Mouse (Mus musculus) embryonic facial prominence, embryonic 12.5 days (tissue): ENCODE results near the gene Sh3d19. TPM values are rescaled to one million over a fixed set of nuclear protein-coding genes. Genes with fewer than 3 reads are reported as not detected.
"Not testable (repeated sequence)": the region's sequence is repeated elsewhere in the genome, so short reads cannot be mapped to it uniquely, and the experiment has no call there.

ENCODE experiments used
- ATAC-seq: fragments of 200-750 bp; cut with Nextera tagmentation; 2 replicates; pipeline ENCODE4 v1.8.0; 2017; ENCODE audit not compliant: insufficient number of reproducible peaks, insufficient read depth, low FRiP score, low TSS enrichment
- H3K27ac ChIP-seq: fragments of 300-500 bp; sonication (generic); 2 replicates; pipeline ENCODE4 v1.5.1; 2016; ENCODE audit warnings: mild to moderate bottlenecking
- H3K27me3 ChIP-seq: fragments of 300-500 bp; sonication (generic); 2 replicates; pipeline ENCODE4 v1.6.1; 2016; ENCODE audit warnings: mild to moderate bottlenecking, moderate library complexity
- H3K36me3 ChIP-seq: fragments of 300-500 bp; sonication (generic); 2 replicates; pipeline ENCODE4 v1.6.1; 2016; ENCODE audit warnings: mild to moderate bottlenecking
- H3K4me1 ChIP-seq: fragments of 300-500 bp; sonication (generic); 2 replicates; pipeline ENCODE4 v1.6.1; 2016
- H3K4me2 ChIP-seq: fragments of 300-500 bp; sonication (generic); replicated peaks from 2 replicates; pipeline ENCODE4 v1.6.1; 2016; ENCODE audit warnings: mild to moderate bottlenecking, moderate library complexity
- H3K4me3 ChIP-seq: fragments of 300-500 bp; sonication (generic); 2 replicates; pipeline ENCODE4 v1.5.1; 2016; ENCODE audit warnings: mild to moderate bottlenecking
- H3K9ac ChIP-seq: fragments of 300-500 bp; sonication (generic); 2 replicates; pipeline ENCODE4 v1.6.1; 2016; ENCODE audit warnings: mild to moderate bottlenecking, moderate library complexity
- H3K9me3 ChIP-seq: fragments of 300-500 bp; sonication (generic); 2 replicates; pipeline ENCODE4 v1.6.1; 2016; ENCODE audit warnings: mild to moderate bottlenecking, moderate library complexity
- WGBS: fragments of 180-500 bp; shearing (Covaris S2); methylation state at CpG from one replicate; pipeline ENCODE4 v1.1.7; 2016; 5-methylcytosine and 5-hydroxymethylcytosine counted together
- polyA plus RNA-seq: library from polyadenylated mRNA; unstranded; fragments of >200 nt; fragmentation: Nextera tagmentation; extraction: Ambion mirVana; gene quantifications from 2 replicates; pipeline ENCODE4 v1.2.1, GENCODE M21; 2016

Gene Sh3d19
- polyA plus RNA-seq, 1 experiment from 2014 or later = 24.5 TPM

DNA sequence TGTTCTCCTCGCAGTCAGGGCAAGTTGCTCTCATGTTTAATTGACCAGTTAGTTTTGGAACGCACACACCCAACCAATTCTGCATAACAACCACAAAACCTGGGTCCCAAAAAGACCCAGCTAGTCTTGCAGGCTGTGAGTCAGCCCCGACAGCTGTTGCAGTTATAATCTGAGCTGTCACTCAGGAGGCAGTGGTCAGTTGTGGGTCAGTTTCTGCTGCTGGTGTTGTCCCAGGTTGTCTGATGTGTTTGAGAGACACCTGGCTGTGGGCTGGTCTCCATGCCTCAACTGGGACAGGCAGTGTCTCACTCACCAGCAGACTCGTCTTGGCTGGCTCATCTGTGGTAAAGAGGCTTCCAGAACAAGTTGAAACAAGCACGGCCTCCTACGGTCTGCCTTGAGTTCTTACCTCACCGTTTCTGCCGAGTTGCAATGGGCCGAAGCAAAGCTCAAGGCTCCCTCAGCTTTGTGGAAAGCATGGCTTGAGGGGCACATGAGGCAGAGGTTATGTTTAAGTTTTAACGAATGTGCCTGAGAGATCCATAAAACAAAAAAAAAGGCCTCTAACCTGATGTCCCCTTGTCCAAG is 18.1 kb upstream of the Sh3d19 start:
- no peak overlapping the region for H3K9ac ChIP-seq
- no peak overlapping the region for H3K4me2 ChIP-seq
- no peak overlapping the region for H3K27ac ChIP-seq
- WGBS = 82% methylated on average over 10 of the region's 10 CpGs
- H3K4me1 ChIP-seq = no peaks in the 10 kb centered on the region
- ATAC-seq = no peak
- no peak overlapping the region for H3K4me3 ChIP-seq
- no peaks in the 10 kb centered on the region for H3K9me3 ChIP-seq
- no peaks in the 10 kb centered on the region for H3K27me3 ChIP-seq
- H3K36me3 ChIP-seq = no peaks in the 10 kb centered on the region

DNA sequence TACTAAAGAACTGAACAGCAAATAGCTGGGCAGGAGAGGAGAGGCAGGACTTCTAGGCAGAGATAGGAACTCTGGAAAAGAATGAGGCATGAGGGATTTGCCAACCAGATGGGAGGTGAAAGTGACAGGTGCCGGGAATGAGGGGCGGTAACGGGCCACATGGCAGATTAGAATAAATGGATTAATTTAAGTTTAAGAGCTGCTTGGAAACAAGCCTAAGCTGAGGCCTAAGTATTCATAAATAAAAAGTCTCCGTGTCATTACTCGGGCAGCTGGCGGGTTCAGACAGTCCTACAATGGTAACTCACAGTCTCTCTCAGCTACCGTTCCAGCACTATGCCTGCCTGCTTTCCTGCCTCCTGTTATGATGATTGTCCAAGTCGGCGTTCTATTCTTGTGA is 15.6 kb upstream of the Sh3d19 start:
- Histone ChIP-seq H3K9ac (no peak overlapping the region), H3K4me1 (no peaks in the 10 kb centered on the region), H3K36me3 (no peaks in the 10 kb centered on the region), H3K27ac (no peak overlapping the region), H3K27me3 (no peaks in the 10 kb centered on the region), H3K4me3 (no peak overlapping the region), H3K4me2 (no peak overlapping the region), H3K9me3 (no peaks in the 10 kb centered on the region)
- ATAC-seq = no peak
- 96% methylated on average over 9 of the region's 9 CpGs for WGBS

DNA sequence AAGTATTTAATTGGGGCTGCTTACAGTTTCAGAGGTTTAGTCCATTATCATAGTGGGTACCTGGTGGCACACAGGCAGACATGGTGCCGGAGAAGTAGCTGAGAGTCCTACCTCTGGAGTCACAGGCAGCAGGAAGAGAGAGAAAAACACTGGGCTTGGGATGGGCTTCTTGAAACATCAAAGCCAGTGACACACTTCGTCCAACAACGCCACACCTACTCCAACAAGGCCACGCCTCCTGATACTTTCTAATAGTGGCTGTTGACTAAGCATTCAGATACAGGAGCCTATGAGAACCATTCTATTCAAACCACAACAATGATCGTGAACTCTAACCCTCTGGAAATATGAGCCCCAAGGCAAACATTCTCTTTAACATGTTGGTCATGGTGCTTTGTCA is 15.2 kb upstream of the Sh3d19 start:
- H3K9me3 ChIP-seq = no peaks in the 10 kb centered on the region
- no peaks in the 10 kb centered on the region for H3K27me3 ChIP-seq
- H3K4me3 ChIP-seq = no peak overlapping the region
- no peak overlapping the region for H3K9ac ChIP-seq
- no peak overlapping the region for H3K4me2 ChIP-seq
- ATAC-seq = no peak
- WGBS = 83% methylated on average over 5 of the region's 5 CpGs
- no peak overlapping the region for H3K27ac ChIP-seq
- no peaks in the 10 kb centered on the region for H3K36me3 ChIP-seq
- no peaks in the 10 kb centered on the region for H3K4me1 ChIP-seq

GRCm38 (mm10) chr3:85959669-85960068 is 11.2 kb upstream of the Sh3d19 start:
- ATAC-seq = no peak
- no peak overlapping the region for H3K4me2 ChIP-seq
- H3K36me3 ChIP-seq = no peaks in the 10 kb centered on the region
- WGBS = 81% methylated on average over 1 of the region's 1 CpGs
- H3K4me3 ChIP-seq = no peak overlapping the region
- H3K27ac ChIP-seq = no peak overlapping the region
- H3K9me3 ChIP-seq = no peaks in the 10 kb centered on the region
- H3K27me3 ChIP-seq = no peaks in the 10 kb centered on the region
- peaks cover 4% of the 10 kb centered on the region; the same call in 1 of the 2 replicates for H3K4me1 ChIP-seq
- no peak overlapping the region for H3K9ac ChIP-seq

DNA sequence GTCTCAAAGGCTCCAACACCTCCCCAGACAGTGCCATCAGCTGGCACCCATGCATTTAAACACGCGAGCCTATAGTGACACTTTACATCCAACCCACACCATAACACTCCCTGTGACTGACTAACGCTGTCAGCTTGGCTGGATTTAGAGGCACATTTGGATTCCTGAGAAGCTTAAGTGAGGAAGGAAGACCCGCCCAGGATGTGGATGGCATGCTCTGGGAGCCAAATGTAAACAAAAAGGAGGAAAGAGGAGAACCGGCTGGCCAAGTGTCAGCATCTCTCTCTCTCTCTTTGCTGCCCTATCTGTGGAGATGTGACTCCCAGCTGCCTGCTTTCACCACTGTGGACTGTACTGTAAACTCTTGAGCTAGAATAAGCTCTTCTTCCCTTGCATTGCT is 9.8 kb upstream of the Sh3d19 start:
- Histone ChIP-seq H3K27ac (no peak overlapping the region), H3K4me2 (no peak overlapping the region), H3K4me3 (no peak overlapping the region), H3K27me3 (no peaks in the 10 kb centered on the region), H3K36me3 (no peaks in the 10 kb centered on the region), H3K9ac (no peak overlapping the region), H3K9me3 (no peaks in the 10 kb centered on the region), H3K4me1 (peaks cover 4% of the 10 kb centered on the region; the same call in 1 of the 2 replicates)
- 30% methylated on average over 5 of the region's 5 CpGs for WGBS
- no peak for ATAC-seq

DNA sequence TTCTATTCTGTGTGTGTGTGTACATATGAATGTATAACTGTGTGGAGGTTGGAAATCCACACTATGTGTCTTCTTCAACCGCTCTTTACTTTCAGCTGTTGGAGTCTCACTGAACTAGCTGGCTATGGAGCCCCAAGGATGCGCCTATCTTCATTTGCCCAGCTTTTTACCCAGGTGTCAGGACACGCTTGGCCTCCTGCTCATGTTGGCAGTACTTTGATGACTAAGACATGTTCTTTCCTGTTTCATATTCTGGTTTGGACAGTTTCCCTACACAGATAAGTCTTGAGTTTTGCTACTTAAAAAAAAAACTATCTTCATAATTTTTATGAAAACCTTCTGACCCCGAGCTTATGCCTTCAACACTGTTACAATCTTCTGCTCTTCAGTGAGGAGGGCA is 5.4 kb upstream of the Sh3d19 start:
- Histone ChIP-seq H3K36me3 (no peaks in the 10 kb centered on the region), H3K9me3 (no peaks in the 10 kb centered on the region), H3K4me2 (no peak overlapping the region), H3K27me3 (no peaks in the 10 kb centered on the region), H3K4me3 (no peak overlapping the region), H3K4me1 (peaks cover 5% of the 10 kb centered on the region; the same call in 1 of the 2 replicates), H3K9ac (no peak overlapping the region), H3K27ac (no peak overlapping the region)
- 79% methylated on average over 4 of the region's 4 CpGs for WGBS
- no peak for ATAC-seq

DNA sequence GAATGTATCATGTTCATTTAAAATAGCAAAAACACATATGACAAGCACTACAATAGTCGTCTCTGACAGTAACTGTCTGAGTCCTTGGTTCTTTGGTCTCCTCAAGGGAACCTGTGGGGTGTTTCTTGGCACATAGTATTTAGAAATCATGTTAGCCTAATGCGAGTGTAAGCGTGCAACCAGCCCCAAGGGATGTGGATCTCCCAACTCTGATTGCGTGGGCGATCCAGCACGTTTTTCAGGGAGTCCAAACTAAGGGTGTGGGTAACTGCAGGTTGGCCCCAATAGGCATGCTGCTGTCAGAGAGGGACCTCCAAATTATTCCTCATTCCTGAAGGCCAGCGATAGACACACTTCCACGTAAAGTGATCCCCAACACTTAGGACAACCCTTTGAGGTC is 1.9 kb upstream of the Sh3d19 start:
- Histone ChIP-seq H3K4me2 (no peak overlapping the region), H3K9ac (no peak overlapping the region), H3K4me3 (no peak overlapping the region), H3K4me1 (peaks cover 14% of the 10 kb centered on the region), H3K9me3 (no peaks in the 10 kb centered on the region), H3K36me3 (no peaks in the 10 kb centered on the region), H3K27me3 (no peaks in the 10 kb centered on the region), H3K27ac (no peak overlapping the region)
- WGBS = 81% methylated on average over 8 of the region's 8 CpGs
- no peak for ATAC-seq

DNA sequence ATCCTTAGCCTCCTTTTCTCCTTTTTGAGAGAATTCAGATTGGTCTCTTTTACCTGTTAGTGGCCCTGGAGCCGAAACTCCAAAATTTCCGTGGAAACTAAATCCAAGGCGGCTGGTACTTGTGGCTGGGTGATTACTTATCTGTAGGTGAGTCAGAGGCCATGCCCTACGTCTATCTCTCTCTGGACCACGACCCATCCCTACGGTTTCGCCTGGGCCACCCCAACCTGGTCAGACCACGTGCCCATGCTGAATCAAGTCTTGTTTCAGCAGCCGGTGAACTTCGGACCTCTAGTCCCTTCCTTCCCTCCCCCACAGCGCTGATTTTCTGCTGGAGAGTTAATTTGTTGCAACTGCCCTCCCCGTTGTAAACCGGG is 678 bp downstream of the Sh3d19 start:
- Histone ChIP-seq H3K4me2 (peak overlapping the region; percentile 66), H3K27ac (no peak overlapping the region), H3K4me3 (peak overlapping the region; percentile 85), H3K36me3 (no peaks in the 10 kb centered on the region), H3K9ac (peak overlapping the region; percentile 90), H3K4me1 (peaks cover 14% of the 10 kb centered on the region), H3K27me3 (no peaks in the 10 kb centered on the region), H3K9me3 (no peaks in the 10 kb centered on the region)
- ATAC-seq = no peak
- WGBS = under 1% methylated on average over 13 of the region's 13 CpGs

DNA sequence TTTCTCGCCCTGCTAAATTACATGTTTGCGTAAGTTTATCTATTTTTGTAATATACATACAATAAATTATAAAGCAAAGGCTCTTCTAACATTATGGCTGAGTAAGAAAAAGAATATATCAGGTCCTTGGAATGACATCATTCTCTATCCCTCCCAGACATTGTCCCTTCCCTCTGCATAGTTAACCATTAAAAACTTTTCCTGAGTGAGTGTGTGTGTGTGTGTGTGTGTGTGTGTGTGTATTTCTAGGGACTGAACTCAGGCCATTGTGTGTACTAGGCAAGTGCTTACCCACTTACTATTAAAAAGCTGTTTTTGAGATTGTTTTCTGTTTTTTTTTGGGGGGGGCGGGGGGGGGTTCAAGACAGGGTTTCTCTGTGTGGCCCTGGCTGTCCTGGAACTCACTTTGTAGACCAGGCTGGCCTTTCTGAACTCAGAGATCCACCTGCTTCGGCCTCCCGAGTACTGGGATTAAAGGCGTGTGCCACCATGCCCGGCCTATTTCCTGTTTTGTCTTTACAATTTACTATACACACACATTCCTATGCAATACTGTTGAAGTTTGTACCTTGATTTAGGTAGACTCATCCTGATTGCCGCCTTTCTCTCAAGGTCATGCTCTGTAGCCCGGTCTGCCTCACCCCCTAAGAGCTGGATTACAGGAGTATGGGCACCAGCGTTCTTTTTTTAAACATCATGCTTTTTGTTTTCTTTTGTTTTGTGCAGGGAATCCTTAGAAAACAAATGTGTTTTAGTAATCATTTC is 2.6 kb downstream of the Sh3d19 start:
- no peak overlapping the region for H3K4me2 ChIP-seq
- no peak for ATAC-seq

DNA sequence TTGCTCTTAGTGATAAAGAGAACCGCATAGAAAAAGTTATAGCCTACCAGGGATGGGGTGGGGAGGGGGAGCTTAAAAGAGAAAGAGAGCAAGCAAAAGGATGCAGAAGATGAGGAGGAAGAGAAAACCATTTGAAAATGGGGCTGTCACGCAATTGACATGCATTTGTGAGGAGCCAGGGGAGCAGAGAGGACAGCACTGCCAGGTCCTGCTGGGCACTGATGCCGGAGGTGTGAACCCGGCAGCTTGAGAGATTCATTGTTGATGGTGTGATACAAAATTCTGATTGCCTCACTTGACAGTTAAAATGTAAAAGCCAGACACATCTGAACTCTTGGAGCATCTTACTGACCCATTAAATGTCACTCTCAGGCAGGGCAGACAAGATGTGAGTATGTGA is 3.5 kb downstream of the Sh3d19 start:
- Histone ChIP-seq H3K9me3 (no peaks in the 10 kb centered on the region), H3K27ac (no peak overlapping the region), H3K9ac (no peak overlapping the region), H3K4me1 (peaks cover 19% of the 10 kb centered on the region), H3K27me3 (no peaks in the 10 kb centered on the region), H3K4me2 (no peak overlapping the region), H3K36me3 (no peaks in the 10 kb centered on the region), H3K4me3 (no peak overlapping the region)
- ATAC-seq = no peak
- WGBS = 84% methylated on average over 4 of the region's 4 CpGs

More for the DNA sequence above, 2.6 kb downstream of the Sh3d19 start:
- no peak overlapping the region for H3K27ac ChIP-seq
- no peak overlapping the region for H3K9ac ChIP-seq
- WGBS = 90% methylated on average over 10 of the region's 10 CpGs
- no peaks in the 10 kb centered on the region for H3K27me3 ChIP-seq
- H3K9me3 ChIP-seq = no peaks in the 10 kb centered on the region
- H3K36me3 ChIP-seq = no peaks in the 10 kb centered on the region
- no peak overlapping the region for H3K4me3 ChIP-seq
- H3K4me1 ChIP-seq = peaks cover 17% of the 10 kb centered on the region

DNA sequence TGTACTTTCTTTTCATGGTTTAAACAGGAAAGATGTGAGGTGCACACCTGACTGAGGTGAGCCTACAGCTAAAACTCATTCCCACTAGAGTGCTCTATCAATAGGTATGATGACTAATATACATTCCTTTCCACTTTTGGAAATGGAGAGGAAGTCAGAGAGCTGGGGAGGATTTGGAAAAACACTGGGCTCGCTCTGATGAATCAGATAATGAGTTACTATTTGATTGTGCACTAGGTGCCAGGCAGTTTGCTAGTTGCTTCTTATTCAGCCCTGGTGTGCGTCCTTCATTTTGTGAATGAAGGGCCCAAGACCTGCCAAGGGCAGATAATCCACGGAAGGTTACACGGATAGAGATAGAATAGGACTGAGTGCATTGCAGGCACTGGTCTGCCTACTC is 9.1 kb downstream of the Sh3d19 start:
- H3K4me3 ChIP-seq = no peak overlapping the region
- no peak overlapping the region for H3K4me2 ChIP-seq
- H3K9me3 ChIP-seq = no peaks in the 10 kb centered on the region
- 92% methylated on average over 4 of the region's 4 CpGs for WGBS
- no peak overlapping the region for H3K27ac ChIP-seq
- H3K36me3 ChIP-seq = no peaks in the 10 kb centered on the region
- peaks cover 5% of the 10 kb centered on the region; the same call in 1 of the 2 replicates for H3K4me1 ChIP-seq
- H3K27me3 ChIP-seq = no peaks in the 10 kb centered on the region
- ATAC-seq = no peak
- no peak overlapping the region for H3K9ac ChIP-seq

- not testable (repeated sequence) for H3K9me3 ChIP-seq, H3K9ac ChIP-seq, ATAC-seq, H3K27ac ChIP-seq, H3K4me1 ChIP-seq, H3K4me2 ChIP-seq, H3K4me3 ChIP-seq, H3K27me3 ChIP-seq, H3K36me3 ChIP-seq
- 83% methylated on average over 3 of the region's 3 CpGs for WGBS
Observed at GRCm38 (mm10) chr3:85981761-85982160, 10.9 kb downstream of the Sh3d19 start.
